Mouse (Mus musculus): ENCODE measurements around the gene Polr3h. TPM values are rescaled to one million over a fixed set of nuclear protein-coding genes. Genes with fewer than 3 reads are reported as not detected.
A peak's percentile ranks its signal among the peaks of the same experiment; 100 is the strongest.

Polr3h gene
- total RNA-seq, 2 experiments from 2014 or later, result 5.8 to 7.2 TPM

DNA sequence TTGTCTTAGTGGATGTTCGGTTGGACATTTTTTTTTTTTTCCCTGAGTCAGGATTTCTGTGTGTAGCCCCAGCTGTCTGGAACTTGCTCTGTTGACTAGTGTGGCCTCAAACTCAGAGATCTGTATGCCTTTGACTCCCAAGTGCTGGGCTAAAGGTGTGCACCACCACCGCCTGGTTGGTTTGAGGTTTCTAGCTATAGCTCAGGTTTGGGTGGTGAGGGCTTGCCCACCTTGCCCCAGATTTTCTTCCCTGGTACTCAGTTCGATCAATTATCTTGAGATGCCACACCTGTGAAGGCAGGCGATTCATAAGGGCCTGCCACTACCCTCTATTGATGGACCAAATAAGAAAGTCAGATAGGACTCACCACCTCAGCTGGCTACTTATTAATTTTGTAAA lies 78.9 kb downstream of the Polr3h start:
- DNase-seq (ENCODE audit: low spot score), result no peak

DNA sequence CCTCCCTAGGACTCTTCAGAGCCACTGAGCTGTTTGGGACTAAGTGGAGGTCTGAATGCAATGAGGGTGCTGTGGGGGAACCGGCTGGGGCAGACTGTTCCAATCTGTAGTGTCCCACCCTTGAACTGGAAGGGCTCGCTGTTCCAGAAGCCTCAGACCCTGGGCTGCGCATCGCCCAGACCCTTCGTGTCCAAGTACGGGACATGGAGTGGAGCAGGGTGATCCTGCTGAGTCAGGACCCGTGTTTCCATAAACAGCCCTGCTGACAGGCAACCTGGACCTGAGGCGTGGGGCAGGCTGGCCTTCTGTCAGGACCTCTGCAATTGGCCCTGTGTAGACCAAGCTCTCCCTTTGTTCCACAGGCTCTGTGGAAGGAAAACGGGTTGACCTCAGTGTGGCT lies 79.3 kb downstream of the Polr3h start:
- peak; percentile 74 for DNase-seq (ENCODE audit: low spot score)

DNA sequence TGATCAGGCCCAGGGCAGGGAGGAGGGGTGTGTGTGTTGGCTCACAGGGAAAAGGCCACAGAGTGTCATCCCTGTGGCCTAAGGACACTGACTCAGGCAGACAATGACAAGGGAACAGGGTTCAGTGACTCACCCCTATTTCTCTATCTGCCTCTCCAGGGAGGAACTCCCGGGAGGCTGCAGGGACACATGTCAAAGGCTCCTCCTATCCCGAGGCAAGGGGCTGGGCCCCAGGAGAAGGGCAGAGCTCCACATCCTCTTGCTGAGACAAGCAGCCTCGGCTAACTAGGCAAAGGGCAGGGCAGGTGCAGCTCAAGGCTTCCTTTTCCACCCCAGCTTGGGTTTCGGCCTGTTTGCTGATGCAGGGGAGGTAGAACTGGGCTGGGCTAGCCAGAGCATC lies 80.3 kb downstream of the Polr3h start:
- peak; percentile 89 for DNase-seq (ENCODE audit: low spot score)

DNA sequence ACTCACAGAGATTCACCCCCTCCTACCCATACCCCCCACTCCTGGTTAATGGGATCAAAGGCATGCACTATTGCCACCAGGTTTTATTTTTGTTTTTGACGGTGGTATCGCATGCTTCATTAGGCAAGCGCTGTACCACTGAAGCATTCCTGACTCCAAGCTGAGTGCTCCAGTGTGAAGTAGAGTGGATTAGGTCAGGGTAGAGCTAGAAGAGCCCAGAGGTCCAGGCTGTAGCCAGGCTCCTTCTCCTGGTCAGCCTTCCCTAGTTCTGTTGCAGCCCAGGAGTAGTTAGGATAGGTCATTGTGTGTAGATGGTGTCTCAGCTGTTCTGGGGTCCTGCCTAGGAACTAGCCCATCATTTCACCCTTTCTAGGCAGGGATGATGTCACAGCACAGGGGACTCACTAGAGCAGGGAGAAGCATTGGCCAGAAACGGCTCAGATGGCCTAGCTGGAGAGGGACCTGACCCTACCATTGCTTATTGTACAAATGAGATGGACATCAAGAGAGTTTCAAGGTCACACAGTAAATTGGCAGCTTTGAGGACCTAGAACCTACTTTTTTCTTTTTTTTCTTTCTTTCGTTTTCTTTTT lies 80.9 kb downstream of the Polr3h start:
- no peak for DNase-seq (ENCODE audit: low spot score)

DNA sequence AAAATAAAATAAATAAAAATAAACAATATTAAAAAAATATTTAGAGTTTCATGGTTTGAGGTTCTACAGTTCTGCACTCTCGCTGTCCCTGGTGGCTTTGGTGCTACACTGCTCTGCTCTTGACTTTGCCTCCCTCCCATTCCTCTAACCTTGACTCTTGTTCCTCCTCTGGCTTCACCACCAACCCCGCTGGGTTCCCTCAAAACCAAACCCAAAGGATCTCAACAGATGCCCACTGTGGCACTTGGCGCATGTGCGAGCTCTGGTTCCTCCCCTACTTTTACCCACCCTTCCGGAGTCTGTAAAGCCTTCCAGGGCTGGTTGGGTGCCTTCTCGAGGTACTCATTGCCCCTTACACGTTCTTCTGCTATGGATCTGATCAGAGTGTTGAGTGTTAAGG lies 83.8 kb downstream of the Polr3h start:
- DNase-seq (ENCODE audit: low spot score), result no peak

DNA sequence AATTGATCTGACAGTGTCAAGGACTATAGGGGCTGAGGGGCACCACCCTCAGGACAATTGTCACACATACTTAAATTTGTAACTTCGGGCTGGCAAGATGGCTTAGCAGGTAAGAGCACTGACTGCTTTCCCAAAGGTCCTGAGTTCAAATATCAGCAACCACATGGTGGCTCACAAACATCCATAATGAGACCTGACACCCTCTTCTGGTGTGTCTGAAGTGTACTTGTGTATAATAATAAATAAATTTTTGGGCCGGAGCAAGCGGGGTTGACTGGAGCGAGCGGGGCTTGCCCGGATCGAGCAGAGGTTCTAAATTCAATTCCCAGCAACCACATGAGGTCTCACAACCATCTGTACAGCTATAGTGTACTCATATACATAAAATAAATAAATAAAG lies 85.7 kb downstream of the Polr3h start:
- DNase-seq (ENCODE audit: low spot score), result no peak

DNA sequence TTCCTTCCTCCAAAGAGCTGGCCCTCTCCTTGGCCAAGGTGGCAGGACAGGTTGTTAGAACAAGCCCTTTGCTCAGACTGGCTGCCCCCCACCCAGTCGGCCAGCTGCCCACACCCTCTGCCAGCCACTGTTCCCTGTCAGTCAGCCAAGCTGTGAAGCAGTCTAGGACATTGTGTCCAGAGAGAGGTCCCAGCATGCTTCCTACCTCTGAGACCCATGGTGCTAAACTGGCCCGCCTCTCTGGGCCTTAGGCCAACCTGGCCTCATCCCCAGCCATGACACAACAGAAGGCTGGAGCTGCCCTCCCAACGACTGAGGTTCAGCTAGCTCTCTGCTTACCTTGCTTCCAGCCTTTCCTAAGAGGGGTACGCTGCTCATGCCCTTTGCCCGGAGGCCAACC lies 86.4 kb downstream of the Polr3h start:
- DNase-seq (ENCODE audit: low spot score), result peak; percentile 98

DNA sequence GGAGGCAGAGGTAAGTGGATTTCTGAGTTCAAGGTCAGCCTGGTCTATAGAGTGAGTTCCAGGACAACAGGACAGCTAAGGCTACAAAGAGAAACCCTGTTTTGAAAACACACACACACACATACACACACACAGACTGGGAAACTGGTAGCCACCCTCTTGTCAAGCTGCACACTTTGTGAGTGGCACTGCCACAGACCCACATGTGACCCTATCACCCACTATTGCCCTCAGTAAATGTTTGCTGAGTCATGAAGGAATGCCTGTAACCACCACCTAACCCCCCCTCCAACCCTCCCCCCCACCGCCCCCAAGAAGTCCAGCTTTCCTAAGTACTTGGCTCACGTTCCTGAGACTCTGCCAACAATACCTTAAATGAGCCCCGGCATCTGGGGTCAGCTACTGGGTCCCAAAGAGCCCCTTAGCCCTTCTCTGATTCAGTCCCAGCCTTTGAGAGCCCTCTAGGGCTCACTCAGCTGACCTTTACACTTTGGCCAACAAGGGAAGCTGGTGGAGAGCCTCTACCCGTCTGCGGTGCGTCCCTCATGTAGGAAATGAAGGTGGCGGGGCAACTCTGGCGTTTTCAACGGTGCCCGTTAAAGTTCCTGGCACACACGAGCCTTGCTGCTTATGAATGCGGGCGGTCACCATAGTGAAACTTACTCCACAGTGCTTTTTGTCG lies 87.3 kb downstream of the Polr3h start:
- peak; percentile 61 for DNase-seq (ENCODE audit: low spot score)

Other genes starting within 250 kb of the Polr3h start
- 1 to 10 TPM; 1.2 to 1.4 TPM for gene Chadl, start 229.0 kb downstream of the Polr3h start, total RNA-seq (2021)
- 10 to 100 TPM; 32.7 to 34.2 TPM for gene Zc3h7b, start 181.2 kb downstream of the Polr3h start, total RNA-seq (2021)
- gene Rangap1, start 180.7 kb downstream of the Polr3h start, total RNA-seq (2021), result 10 to 100 TPM; 20.0 to 21.4 TPM
- gene Tef, start 123.8 kb downstream of the Polr3h start, total RNA-seq (2021), result 100 to 1,000 TPM; 124 to 160 TPM
- gene Tob2, start 67.4 kb downstream of the Polr3h start, total RNA-seq (2021), result 100 to 1,000 TPM in 1 of 2 experiments, 10 to 100 TPM in 1; 89.1 to 174 TPM
- gene Phf5a, start 54.3 kb downstream of the Polr3h start, total RNA-seq (2021), result 10 to 100 TPM; 35.5 to 35.7 TPM
- 1,000 to 10,000 TPM; 1,165 to 1,199 TPM for gene Aco2, start 53.9 kb downstream of the Polr3h start, total RNA-seq (2021)
- 1 to 10 TPM; 1.0 to 1.5 TPM for gene Csdc2, start 10.5 kb upstream of the Polr3h start, total RNA-seq (2021)
- gene Pmm1, start 34.7 kb upstream of the Polr3h start, total RNA-seq (2021), result 10 to 100 TPM; 14.1 to 16.7 TPM
- not detected for gene 1700029P11Rik, start 54.3 kb upstream of the Polr3h start, total RNA-seq (2021)
- 10 to 100 TPM; 22.9 to 25.3 TPM for gene Xrcc6, start 61.6 kb upstream of the Polr3h start, total RNA-seq (2021)
- gene Desi1, start 107.6 kb upstream of the Polr3h start, total RNA-seq (2021), result 10 to 100 TPM; 16.7 to 17.6 TPM
- gene Snu13, start 121.4 kb upstream of the Polr3h start, total RNA-seq (2021), result 10 to 100 TPM; 48.7 to 51.4 TPM
- gene 4930407I10Rik, start 132.9 kb upstream of the Polr3h start, total RNA-seq (2021), result not detected
- under 1 TPM in 1 of 2 experiments, not detected in 1; 0.09 TPM for gene Mei1, start 143.8 kb upstream of the Polr3h start, total RNA-seq (2021)
- 10 to 100 TPM in 1 of 2 experiments, 1 to 10 TPM in 1; 8.8 to 10.1 TPM for gene Ccdc134, start 201.7 kb upstream of the Polr3h start, total RNA-seq (2021)
- 10 to 100 TPM in 1 of 2 experiments, 1 to 10 TPM in 1; 9.9 to 12.9 TPM for gene Srebf2, start 220.9 kb upstream of the Polr3h start, total RNA-seq (2021)